Mouse (Mus musculus): ENCODE measurements around the gene Yy1. TPM values are rescaled to one million over a fixed set of nuclear protein-coding genes. Genes with fewer than 3 reads are reported as not detected.
"Not testable (repeated sequence)": the region's sequence is repeated elsewhere in the genome, so short reads cannot be mapped to it uniquely, and the experiment has no call there.

The Yy1 gene
- polyA plus RNA-seq, 1 experiment from 2014 or later: 13.5 TPM

DNA sequence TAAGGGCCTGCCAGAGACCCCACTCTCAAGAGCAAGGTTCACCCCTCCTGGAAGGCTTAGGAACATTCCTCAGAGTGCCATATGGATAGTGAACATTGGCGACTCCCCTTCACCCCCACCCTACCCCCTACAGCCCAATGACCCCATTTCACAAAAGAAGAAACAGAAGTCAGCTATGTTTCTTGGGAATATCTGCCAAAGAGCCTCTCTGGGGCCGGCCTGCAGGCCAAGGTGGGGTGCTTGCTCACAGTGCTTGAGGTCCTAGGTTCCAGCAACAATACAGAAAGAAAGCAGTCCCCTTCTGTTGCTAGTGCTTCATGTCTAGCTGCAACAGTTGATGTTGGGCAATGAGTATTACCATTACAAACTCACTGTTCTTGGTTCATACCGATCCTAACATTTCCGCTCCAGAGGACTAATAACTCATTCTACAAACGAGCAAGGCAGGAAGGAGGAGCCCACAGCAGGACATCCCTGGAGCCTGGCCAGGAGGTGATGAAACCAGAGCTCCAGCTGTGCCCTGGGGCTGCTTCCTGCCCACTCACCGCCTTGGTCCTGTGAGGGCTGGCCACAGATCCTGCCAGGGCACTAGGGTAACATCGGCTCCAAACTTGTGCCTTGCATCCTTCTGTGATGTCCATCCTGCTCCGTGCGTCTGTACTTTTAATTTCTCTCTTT lies 39.3 kb downstream of the Yy1 start:
- H3K27ac ChIP-seq (replicated peaks): peak overlapping the region; percentile 28; the same call in 1 of the 2 replicates
- H3K4me1 ChIP-seq (replicated peaks): peaks cover 51% of the 10 kb centered on the region
- H3K27me3 ChIP-seq: peaks cover 6% of the 10 kb centered on the region; the same call in 1 of the 2 replicates
- WGBS: 56% methylated on average over 9 of the region's 9 CpGs
- H3K9me3 ChIP-seq: no peaks in the 10 kb centered on the region
- no peak for ATAC-seq (ENCODE audit: low read depth)
- no peak overlapping the region for H3K9ac ChIP-seq
- peaks cover 14% of the 10 kb centered on the region for H3K36me3 ChIP-seq
- H3K4me3 ChIP-seq: no peak overlapping the region
- no peak overlapping the region for H3K4me2 ChIP-seq

DNA sequence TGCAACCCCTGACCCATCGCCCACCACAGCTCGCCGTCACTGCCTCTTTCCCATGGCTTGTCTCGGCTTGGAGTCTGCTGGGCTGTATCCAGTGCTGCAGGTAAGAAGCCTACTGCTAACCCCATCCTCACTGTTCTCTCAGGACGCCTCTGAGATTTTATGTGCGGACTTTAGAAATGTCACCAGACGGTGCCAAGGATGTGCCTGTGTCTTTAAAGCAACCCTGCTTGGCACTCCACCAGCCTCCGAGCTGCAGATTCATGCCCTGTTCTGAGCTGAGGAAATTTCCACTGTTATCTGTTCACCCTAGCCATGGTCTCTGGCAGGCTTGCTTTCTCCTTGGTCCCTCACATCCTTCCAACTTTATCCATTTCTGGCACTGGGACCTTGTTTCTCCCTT lies 40.1 kb downstream of the Yy1 start:
- H3K4me1 ChIP-seq (replicated peaks): peaks cover 58% of the 10 kb centered on the region
- H3K36me3 ChIP-seq: peaks cover 6% of the 10 kb centered on the region; the same call in 1 of the 2 replicates
- no peaks in the 10 kb centered on the region for H3K9me3 ChIP-seq
- H3K4me2 ChIP-seq: no peak overlapping the region
- H3K4me3 ChIP-seq: no peak overlapping the region
- ATAC-seq (ENCODE audit: low read depth): no peak
- H3K27ac ChIP-seq (replicated peaks): no peak overlapping the region
- H3K27me3 ChIP-seq: peaks cover 6% of the 10 kb centered on the region; the same call in 1 of the 2 replicates
- H3K9ac ChIP-seq: no peak overlapping the region
- 88% methylated on average over 8 of the region's 8 CpGs for WGBS

GRCm38 (mm10) chr12:108833408-108833807 lies 40.6 kb downstream of the Yy1 start:
- Histone ChIP-seq H3K36me3 (0 out of 2 replicates have a peak, but pooled peaks cover under 1% of the 10 kb centered on the region), H3K9me3 (no peaks in the 10 kb centered on the region), H3K4me1 (replicated peaks) (peaks cover 64% of the 10 kb centered on the region), H3K27me3 (peaks cover 6% of the 10 kb centered on the region; the same call in 1 of the 2 replicates), H3K4me2 (no peak overlapping the region), H3K27ac (replicated peaks) (no peak overlapping the region), H3K9ac (no peak overlapping the region), H3K4me3 (no peak overlapping the region)
- WGBS: 90% methylated on average over 3 of the region's 3 CpGs
- no peak for ATAC-seq (ENCODE audit: low read depth)

DNA sequence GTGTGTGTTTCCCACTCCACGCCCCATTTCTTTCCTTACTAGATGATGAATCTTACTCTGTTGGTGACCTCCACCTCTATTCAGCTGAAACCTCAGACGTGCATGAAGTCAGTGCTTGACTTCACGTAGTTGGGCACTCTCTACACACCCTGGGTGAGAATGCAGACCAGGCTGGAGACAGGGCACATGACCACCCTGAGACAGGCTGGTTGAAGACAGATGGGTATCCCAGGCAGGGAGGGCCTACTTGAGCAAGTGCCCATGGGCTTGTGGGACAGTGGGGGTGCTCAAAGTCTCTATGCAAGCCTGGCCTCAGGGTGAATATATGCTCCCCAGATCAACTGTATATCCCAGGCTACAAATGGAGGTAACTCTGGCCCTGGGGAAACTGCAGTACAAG lies 41.6 kb downstream of the Yy1 start:
- H3K4me2 ChIP-seq: peak overlapping the region; percentile 77
- H3K4me3 ChIP-seq: peak overlapping the region; percentile 67; the same call in 1 of the 2 replicates
- H3K9ac ChIP-seq: peak overlapping the region; percentile 77; the same call in 1 of the 2 replicates
- H3K4me1 ChIP-seq (replicated peaks): peaks cover 65% of the 10 kb centered on the region
- no peaks in the 10 kb centered on the region for H3K9me3 ChIP-seq
- no peak overlapping the region for H3K27ac ChIP-seq (replicated peaks)
- ATAC-seq (ENCODE audit: low read depth): no peak
- H3K27me3 ChIP-seq: peaks cover 6% of the 10 kb centered on the region; the same call in 1 of the 2 replicates
- H3K36me3 ChIP-seq: no peaks in the 10 kb centered on the region
- WGBS: 80% methylated on average over 3 of the region's 3 CpGs

GRCm38 (mm10) chr12:108834786-108835185 lies 42.0 kb downstream of the Yy1 start:
- Histone ChIP-seq H3K4me3 (peak overlapping the region; percentile 67), H3K4me1 (replicated peaks) (peaks cover 65% of the 10 kb centered on the region)
- 45% methylated on average over 5 of the region's 5 CpGs for WGBS

GRCm38 (mm10) chr12:108835208-108835839 lies 42.6 kb downstream of the Yy1 start:
- 1% methylated on average over 51 of the region's 51 CpGs for WGBS
- ATAC-seq (ENCODE audit: low read depth): peak; percentile 35
- H3K9ac ChIP-seq: peak overlapping the region; percentile 77
- peak overlapping the region; percentile 20; the same call in 1 of the 2 replicates for H3K27ac ChIP-seq (replicated peaks)
- peak overlapping the region; percentile 67 for H3K4me3 ChIP-seq
- peak overlapping the region; percentile 77 for H3K4me2 ChIP-seq
- H3K27me3 ChIP-seq: peaks cover 6% of the 10 kb centered on the region; the same call in 1 of the 2 replicates
- H3K36me3 ChIP-seq: no peaks in the 10 kb centered on the region
- no peaks in the 10 kb centered on the region for H3K9me3 ChIP-seq
- H3K4me1 ChIP-seq (replicated peaks): peaks cover 67% of the 10 kb centered on the region

More at GRCm38 (mm10) chr12:108834786-108835185, 42.0 kb downstream of the Yy1 start:
- peak overlapping the region; percentile 77 for H3K9ac ChIP-seq
- H3K4me2 ChIP-seq: peak overlapping the region; percentile 77
- no peaks in the 10 kb centered on the region for H3K36me3 ChIP-seq
- H3K27ac ChIP-seq (replicated peaks): no peak overlapping the region
- peaks cover 6% of the 10 kb centered on the region; the same call in 1 of the 2 replicates for H3K27me3 ChIP-seq
- ATAC-seq (ENCODE audit: low read depth): no peak
- no peaks in the 10 kb centered on the region for H3K9me3 ChIP-seq

DNA sequence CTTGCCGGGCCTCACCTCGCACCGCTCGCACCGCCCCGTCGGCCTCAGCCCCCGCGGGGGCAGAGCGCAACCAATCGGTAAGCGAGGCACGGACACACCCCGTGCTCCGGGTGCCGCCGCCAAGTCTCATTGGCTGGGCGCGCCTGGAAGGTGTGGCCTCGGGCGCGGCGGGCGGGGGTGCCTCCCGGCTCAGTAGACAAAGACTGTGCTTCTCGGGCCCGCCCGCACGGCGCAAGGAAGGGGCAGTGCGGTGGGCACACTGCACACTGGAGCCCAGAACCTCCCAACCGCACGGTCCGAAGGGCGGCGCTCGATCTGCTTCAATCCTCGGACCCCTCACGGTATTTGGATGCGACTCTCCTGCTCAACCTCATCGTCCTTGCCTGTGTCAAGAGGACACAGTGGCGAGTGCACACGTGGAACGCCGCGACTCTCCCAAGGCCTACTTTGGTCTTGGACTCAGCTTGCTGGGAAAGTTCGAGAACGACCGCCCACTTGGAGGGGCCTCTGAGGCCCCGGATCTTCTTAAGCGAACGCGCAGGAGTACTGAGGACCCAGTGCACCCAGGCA lies 43.2 kb downstream of the Yy1 start, which contains the start of the genes Slc25a29 and Slc25a47:
Gene Slc25a29 (minus strand): TSS at position 44 of the 570 bp plus-strand sequence.
Gene Slc25a47 (plus strand): TSS at position 207 of the 570 bp plus-strand sequence.
- Histone ChIP-seq H3K27me3 (peaks cover 6% of the 10 kb centered on the region; the same call in 1 of the 2 replicates), H3K9ac (peak within 1 kb of the TSS; percentile 84), H3K36me3 (peaks cover 2% of the 10 kb centered on the region; the same call in 1 of the 2 replicates), H3K4me1 (replicated peaks) (peaks cover 67% of the 10 kb centered on the region), H3K4me2 (peak within 1 kb of the TSS; percentile 77), H3K27ac (replicated peaks) (peak within 1 kb of the TSS; percentile 86), H3K4me3 (peak within 1 kb of the TSS; percentile 67), H3K9me3 (no peaks in the 10 kb centered on the region)
- under 1% methylated on average over 53 of the region's 53 CpGs for WGBS
- ATAC-seq (ENCODE audit: low read depth): peak; percentile 98

DNA sequence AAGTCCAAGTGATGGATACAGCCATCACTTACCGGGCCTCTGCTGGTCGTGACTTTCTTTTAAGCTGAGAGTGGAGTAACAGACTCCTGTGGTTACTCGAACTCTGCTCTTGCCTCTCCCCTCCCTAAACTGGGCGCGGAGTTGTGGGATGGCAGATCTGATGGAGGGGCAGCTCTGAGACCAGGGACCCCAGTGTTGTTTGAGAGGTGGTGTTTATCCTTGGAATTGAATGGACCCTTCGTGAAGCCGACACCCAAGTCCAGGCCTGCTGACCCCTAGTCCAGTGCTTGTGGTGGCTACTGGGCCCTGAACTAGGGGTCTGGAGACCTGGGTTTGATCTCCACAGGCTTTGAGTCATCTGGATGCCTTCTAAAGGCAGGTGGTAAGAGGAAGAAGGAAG lies 43.9 kb downstream of the Yy1 start:
- peak overlapping the region; percentile 77 for H3K4me2 ChIP-seq
- 71% methylated on average over 7 of the region's 7 CpGs for WGBS
- H3K36me3 ChIP-seq: peaks cover 10% of the 10 kb centered on the region
- peaks cover 64% of the 10 kb centered on the region for H3K4me1 ChIP-seq (replicated peaks)
- no peaks in the 10 kb centered on the region for H3K9me3 ChIP-seq
- H3K27me3 ChIP-seq: peaks cover 6% of the 10 kb centered on the region; the same call in 1 of the 2 replicates
- H3K27ac ChIP-seq (replicated peaks): peak overlapping the region; percentile 86
- ATAC-seq (ENCODE audit: low read depth): no peak
- H3K4me3 ChIP-seq: peak overlapping the region; percentile 67
- H3K9ac ChIP-seq: peak overlapping the region; percentile 84

- WGBS: 90% methylated on average over 6 of the region's 6 CpGs
Measured at GRCm38 (mm10) chr12:108841181-108841580, 48.4 kb downstream of the Yy1 start.

DNA sequence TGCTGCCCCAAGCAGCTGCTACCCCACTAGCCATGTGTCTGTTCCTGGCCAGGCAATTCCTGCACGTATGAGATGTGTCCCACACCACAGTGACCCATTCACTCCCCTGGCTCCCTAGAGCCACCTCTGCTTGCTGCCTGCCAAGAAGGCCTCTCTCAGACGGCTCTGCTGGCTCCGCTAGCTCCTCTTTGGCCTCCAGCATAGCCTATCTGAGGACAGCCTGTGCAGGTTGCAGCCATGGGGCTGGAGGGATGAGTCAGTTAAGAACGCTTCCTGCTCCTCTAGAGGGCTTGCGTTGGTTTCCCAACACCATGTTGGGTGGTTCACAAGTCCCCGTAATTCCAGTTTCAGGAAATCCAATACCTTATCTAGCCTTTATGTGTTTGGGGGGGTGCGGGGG lies 49.9 kb downstream of the Yy1 start:
- Histone ChIP-seq H3K27me3 (no peaks in the 10 kb centered on the region), H3K4me1 (replicated peaks) (peaks cover 14% of the 10 kb centered on the region), H3K9me3 (no peaks in the 10 kb centered on the region), H3K4me2 (no peak overlapping the region), H3K4me3 (no peak overlapping the region), H3K36me3 (peaks cover 49% of the 10 kb centered on the region), H3K27ac (replicated peaks) (no peak overlapping the region), H3K9ac (no peak overlapping the region)
- ATAC-seq (ENCODE audit: low read depth): no peak
- 89% methylated on average over 7 of the region's 7 CpGs for WGBS

More at GRCm38 (mm10) chr12:108841181-108841580, 48.4 kb downstream of the Yy1 start:
- H3K4me1 ChIP-seq (replicated peaks): peaks cover 26% of the 10 kb centered on the region
- H3K9me3 ChIP-seq: no peaks in the 10 kb centered on the region
- no peaks in the 10 kb centered on the region for H3K27me3 ChIP-seq
- H3K4me2 ChIP-seq: no peak overlapping the region
- ATAC-seq (ENCODE audit: low read depth): no peak
- H3K4me3 ChIP-seq: no peak overlapping the region
- H3K9ac ChIP-seq: no peak overlapping the region
- H3K36me3 ChIP-seq: peaks cover 49% of the 10 kb centered on the region
- no peak overlapping the region for H3K27ac ChIP-seq (replicated peaks)

DNA sequence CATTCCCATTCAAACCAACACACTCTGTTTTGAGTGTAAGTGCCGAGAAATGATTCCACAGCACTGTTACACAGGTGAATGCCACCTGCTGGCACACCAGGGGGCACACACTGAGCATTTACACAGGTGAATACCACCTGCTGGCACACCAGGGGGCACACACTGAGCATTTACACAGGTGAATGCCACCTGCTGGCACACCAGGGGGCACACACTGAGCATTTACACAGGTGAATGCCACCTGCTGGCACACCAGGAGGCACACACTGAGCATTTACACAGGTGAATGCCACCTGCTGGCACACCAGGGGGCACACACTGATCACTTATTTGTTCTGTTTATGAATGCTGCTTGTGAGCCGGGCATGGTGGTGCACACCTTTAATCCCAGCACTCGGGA lies 55.3 kb downstream of the Yy1 start:
- Histone ChIP-seq H3K4me1 (replicated peaks) (peaks cover 13% of the 10 kb centered on the region), H3K36me3 (peaks cover 26% of the 10 kb centered on the region)
- not testable (repeated sequence) for ATAC-seq (ENCODE audit: low read depth); H3K27ac ChIP-seq (replicated peaks); H3K9ac ChIP-seq; H3K4me3 ChIP-seq; H3K9me3 ChIP-seq; H3K27me3 ChIP-seq; H3K4me2 ChIP-seq
- 92% methylated on average over 3 of the region's 3 CpGs for WGBS

All from neural tube, embryonic 13.5 days (tissue).